ENCODE assay signal across 23 mouse cellular contexts in genomic region chr15:17427747-17428146, GRCm38 (mm10).
DNase-seq lines count a peak whose midpoint lies in the region; ATAC-seq and TF ChIP-seq lines count a peak whose summit lies in the region.
"Had no signal": no experiment of that assay in that cellular context is flagged by ENCODE, and none has a peak within 500 bp of the region (broad histone marks: within the 10 kb centered on the region; RNA-seq: fewer than 3 reads in every experiment).

No protein-coding gene starts in this region.

- no peaks in the 10 kb centered on the region for H3K4me1 ChIP-seq in hindbrain, embryonic 16.5 days (ENCODE audit: control insufficient read depth, insufficient read depth, low read depth, low read length)
- H3K4me1 ChIP-seq in hindbrain, embryonic 14.5 days (replicated peaks; ENCODE audit: control insufficient read depth, insufficient read depth, low read length) = no peaks in the 10 kb centered on the region
- no peaks in the 10 kb centered on the region for H3K4me1 ChIP-seq in midbrain, embryonic 15.5 days
- H3K4me1 ChIP-seq in midbrain, embryonic 11.5 days (ENCODE audit: control insufficient read depth, insufficient read depth, low read length) = no peaks in the 10 kb centered on the region
- H3K4me1 ChIP-seq in forebrain, postnatal 0 days (ENCODE audit: insufficient read depth) = no peaks in the 10 kb centered on the region
- H3K4me1 ChIP-seq: embryonic facial prominence, embryonic 10.5 days; heart, embryonic 12.5 days; limb, embryonic 13.5 days; liver, embryonic 12.5 days; neural tube, embryonic 15.5 days had no signal

- peak; percentile 24; the same call in 1 of the 2 replicates for ATAC-seq in hindbrain, embryonic 16.5 days
- no peak for ATAC-seq in hindbrain, embryonic 14.5 days (ENCODE audit: low FRiP score)
- ATAC-seq in midbrain, embryonic 15.5 days (replicated peaks) = 0 out of 2 replicates have a peak, but pooled peaks have one; percentile 54
- no peak for ATAC-seq in midbrain, embryonic 11.5 days (ENCODE audit: low FRiP score)
- ATAC-seq in forebrain, postnatal 0 days = peak; percentile 48; the same call in 1 of the 2 replicates
- ATAC-seq: activated CD4-positive, CD25-positive, alpha-beta regulatory T cell, adult 4 months; liver, embryonic 12.5 days had no signal

- no peaks in the 10 kb centered on the region for H3K9me3 ChIP-seq in hindbrain, embryonic 16.5 days (ENCODE audit: control insufficient read depth, low read length)
- H3K9me3 ChIP-seq in hindbrain, embryonic 14.5 days (ENCODE audit: control insufficient read depth, low read length) = no peaks in the 10 kb centered on the region
- H3K9me3 ChIP-seq in midbrain, embryonic 15.5 days = no peaks in the 10 kb centered on the region
- no peaks in the 10 kb centered on the region for H3K9me3 ChIP-seq in midbrain, embryonic 11.5 days (ENCODE audit: control insufficient read depth, low read length)
- H3K9me3 ChIP-seq in forebrain, postnatal 0 days (ENCODE audit: low read length) = no peaks in the 10 kb centered on the region
- H3K9me3 ChIP-seq: embryonic facial prominence, embryonic 10.5 days; heart, embryonic 12.5 days; limb, embryonic 13.5 days; liver, embryonic 12.5 days; neural tube, embryonic 15.5 days had no signal

- DNase-seq in hindbrain, embryonic 14.5 days (ENCODE audit: low spot score) = no peak
- no peak for DNase-seq in midbrain, embryonic 11.5 days (ENCODE audit: low spot score, missing footprints)
- DNase-seq in brain, embryonic 18.5 days (ENCODE audit: low read depth, low spot score) = peak; percentile 22
- peak; percentile 50 for DNase-seq in forebrain, postnatal 0 days
- no peak for DNase-seq in retina, embryonic 14.5 days (ENCODE audit: low spot score)
- DNase-seq in adipocyte (ENCODE audit: low spot score) = no peak
- DNase-seq: adrenal gland, postnatal 10 days; cerebellum, adult 9-10 months; heart, adult 11 months; heart, postnatal 10 days; kidney, adult 2 months; lung, adult 18-20 months; lung, postnatal 10 days had no signal

- H3K9ac ChIP-seq in hindbrain, embryonic 16.5 days (ENCODE audit: low read depth, low read length) = no peak overlapping the region
- no peak overlapping the region for H3K9ac ChIP-seq in hindbrain, embryonic 14.5 days
- no peak overlapping the region for H3K9ac ChIP-seq in midbrain, embryonic 15.5 days
- H3K9ac ChIP-seq in midbrain, embryonic 11.5 days (ENCODE audit: low read length) = no peak overlapping the region
- H3K9ac ChIP-seq in forebrain, postnatal 0 days = no peak overlapping the region
- H3K9ac ChIP-seq: heart, embryonic 12.5 days; limb, embryonic 13.5 days; liver, embryonic 12.5 days; neural tube, embryonic 15.5 days had no signal

- H3K27me3 ChIP-seq in hindbrain, embryonic 16.5 days (replicated peaks; ENCODE audit: control insufficient read depth, insufficient read depth, low read length) = no peaks in the 10 kb centered on the region
- no peaks in the 10 kb centered on the region for H3K27me3 ChIP-seq in hindbrain, embryonic 14.5 days (ENCODE audit: control insufficient read depth, insufficient read depth, low read length)
- no peaks in the 10 kb centered on the region for H3K27me3 ChIP-seq in midbrain, embryonic 15.5 days (replicated peaks)
- no peaks in the 10 kb centered on the region for H3K27me3 ChIP-seq in midbrain, embryonic 11.5 days (ENCODE audit: control insufficient read depth, insufficient read depth, low read length)
- no peaks in the 10 kb centered on the region for H3K27me3 ChIP-seq in forebrain, postnatal 0 days (ENCODE audit: insufficient read depth, low read length)
- H3K27me3 ChIP-seq: heart, embryonic 12.5 days; limb, embryonic 13.5 days; liver, embryonic 12.5 days; neural tube, embryonic 15.5 days had no signal

- no peak overlapping the region for H3K27ac ChIP-seq in hindbrain, embryonic 16.5 days (ENCODE audit: low read depth, low read length)
- H3K27ac ChIP-seq in hindbrain, embryonic 14.5 days = no peak overlapping the region
- H3K27ac ChIP-seq in midbrain, embryonic 15.5 days = no peak overlapping the region
- H3K27ac ChIP-seq in midbrain, embryonic 11.5 days (ENCODE audit: low read depth, low read length) = no peak overlapping the region
- no peak overlapping the region for H3K27ac ChIP-seq in forebrain, postnatal 0 days (ENCODE audit: low read depth, low read length)
- H3K27ac ChIP-seq: embryonic facial prominence, embryonic 10.5 days; kidney, postnatal 0 days; limb, embryonic 13.5 days; liver, embryonic 12.5 days; neural tube, embryonic 15.5 days; stomach, postnatal 0 days had no signal

- no peaks in the 10 kb centered on the region for H3K36me3 ChIP-seq in hindbrain, embryonic 16.5 days (ENCODE audit: control insufficient read depth, insufficient read depth, low read length)
- H3K36me3 ChIP-seq in hindbrain, embryonic 14.5 days (replicated peaks; ENCODE audit: control insufficient read depth, insufficient read depth) = no peaks in the 10 kb centered on the region
- no peaks in the 10 kb centered on the region for H3K36me3 ChIP-seq in midbrain, embryonic 15.5 days (replicated peaks)
- H3K36me3 ChIP-seq in midbrain, embryonic 11.5 days (ENCODE audit: control insufficient read depth, insufficient read depth, low read length) = no peaks in the 10 kb centered on the region
- no peaks in the 10 kb centered on the region for H3K36me3 ChIP-seq in forebrain, postnatal 0 days (ENCODE audit: insufficient read depth)
- H3K36me3 ChIP-seq: embryonic facial prominence, embryonic 10.5 days; heart, embryonic 12.5 days; limb, embryonic 13.5 days; liver, embryonic 12.5 days; neural tube, embryonic 15.5 days had no signal

- H3K4me3 ChIP-seq in hindbrain, embryonic 16.5 days (ENCODE audit: low read length) = no peak overlapping the region
- no peak overlapping the region for H3K4me3 ChIP-seq in hindbrain, embryonic 14.5 days (replicated peaks; ENCODE audit: low read length)
- H3K4me3 ChIP-seq in midbrain, embryonic 15.5 days = no peak overlapping the region
- H3K4me3 ChIP-seq in midbrain, embryonic 11.5 days (ENCODE audit: low read depth, low read length) = no peak overlapping the region
- no peak overlapping the region for H3K4me3 ChIP-seq in forebrain, postnatal 0 days (ENCODE audit: low read depth, low read length)
- H3K4me3 ChIP-seq: embryonic facial prominence, embryonic 10.5 days; heart, embryonic 12.5 days; limb, embryonic 13.5 days; liver, embryonic 12.5 days; neural tube, embryonic 15.5 days had no signal

- TF ChIP-seq CTCF in forebrain, postnatal 0 days (IDR thresholded peaks at IDR 0.05; ENCODE audit: low read depth) = no peak

- no peak overlapping the region for H3K4me2 ChIP-seq in hindbrain, embryonic 16.5 days (ENCODE audit: low read length)
- H3K4me2 ChIP-seq in hindbrain, embryonic 14.5 days (replicated peaks) = no peak overlapping the region
- H3K4me2 ChIP-seq in midbrain, embryonic 15.5 days = no peak overlapping the region
- H3K4me2 ChIP-seq in midbrain, embryonic 11.5 days = no peak overlapping the region
- no peak overlapping the region for H3K4me2 ChIP-seq in forebrain, postnatal 0 days (ENCODE audit: low read depth)
- H3K4me2 ChIP-seq: heart, embryonic 12.5 days; limb, embryonic 13.5 days; liver, embryonic 12.5 days; neural tube, embryonic 15.5 days had no signal

Comparison
In these comparisons a context has a peak if more than half of its experiments do, and no peak if none do; other contexts are left out.
1. ATAC-seq: peak in hindbrain, embryonic 16.5 days (single experiment), midbrain, embryonic 15.5 days (single experiment) and forebrain, postnatal 0 days (single experiment); none in hindbrain, embryonic 14.5 days (single experiment) and midbrain, embryonic 11.5 days (single experiment).
2. DNase-seq: peak in brain, embryonic 18.5 days (single experiment) and forebrain, postnatal 0 days (single experiment); none in hindbrain, embryonic 14.5 days (single experiment), midbrain, embryonic 11.5 days (single experiment), retina, embryonic 14.5 days (single experiment) and adipocyte (single experiment).